Mouse (Mus musculus) forebrain, embryonic 12.5 days (tissue): ENCODE data around the gene Col9a2. TPM values are rescaled to one million over a fixed set of nuclear protein-coding genes. Genes with fewer than 3 reads are reported as not detected.

Source experiments
- polyA plus RNA-seq: library from polyadenylated mRNA; unstranded; fragments of >200 nt; fragmentation: Nextera tagmentation; extraction: Ambion mirVana; gene quantifications from 2 replicates; pipeline ENCODE4 v1.2.1, GENCODE M21; 2016

Col9a2 gene
- polyA plus RNA-seq, 1 experiment from 2014 or later: 7.9 TPM

Other genes with a start within 250 kb of the Col9a2 start
- gene Nfyc, start 207.8 kb upstream of the Col9a2 start, polyA plus RNA-seq: 110 and 117 TPM in 2 replicates
- gene Rims3, start 184.6 kb upstream of the Col9a2 start, polyA plus RNA-seq: 6.2 and 7.3 TPM in 2 replicates
- gene Exo5, start 114.4 kb upstream of the Col9a2 start, polyA plus RNA-seq: 36.3 and 38.3 TPM in 2 replicates
- gene Zfp69, start 87.7 kb upstream of the Col9a2 start, polyA plus RNA-seq: 9.5 and 9.6 TPM in 2 replicates
- gene Smap2, start 22.1 kb upstream of the Col9a2 start, polyA plus RNA-seq: 28.2 and 29.1 TPM in 2 replicates
- gene Zmpste24, start 58.9 kb downstream of the Col9a2 start, polyA plus RNA-seq: 33.3 and 35.0 TPM in 2 replicates
- not detected in 2 replicates for gene Tmco2, start 69.8 kb downstream of the Col9a2 start, polyA plus RNA-seq
- 34.2 and 34.5 TPM in 2 replicates for gene Rlf, start 175.7 kb downstream of the Col9a2 start, polyA plus RNA-seq